Mouse (Mus musculus): ENCODE data around the gene Ids. TPM values are rescaled to one million over a fixed set of nuclear protein-coding genes. Genes with fewer than 3 reads are reported as not detected.

Gene Ids
- polyA plus RNA-seq, 1 experiment from 2014 or later: 2.9 TPM

Other genes starting within 250 kb of the Ids start
- 25.9 and 26.9 TPM in 2 replicates for gene 1110012L19Rik, start 20.8 kb upstream of the Ids start, polyA plus RNA-seq (2014; fragmentation: Nextera tagmentation; extraction: Ambion mirVana)
- gene Tmem185a, start 112.1 kb upstream of the Ids start, polyA plus RNA-seq (2014; fragmentation: Nextera tagmentation; extraction: Ambion mirVana): 40.1 and 40.2 TPM in 2 replicates